Mouse (Mus musculus) yolk sac, embryonic 10.5 days (tissue): ENCODE measurements at regions not wholly inside any gene's neighbourhood (a gene's known extent, or its start where the extent isn't known, plus 50 kb on each side); places are given as distances from the start of the nearest gene placed in this dataset.

Experiments used
- DNase-seq: peaks from one replicate; pipeline ENCODE4 v3.0.0-alpha.2; 2017; ENCODE audit warnings: low spot score

DNA sequence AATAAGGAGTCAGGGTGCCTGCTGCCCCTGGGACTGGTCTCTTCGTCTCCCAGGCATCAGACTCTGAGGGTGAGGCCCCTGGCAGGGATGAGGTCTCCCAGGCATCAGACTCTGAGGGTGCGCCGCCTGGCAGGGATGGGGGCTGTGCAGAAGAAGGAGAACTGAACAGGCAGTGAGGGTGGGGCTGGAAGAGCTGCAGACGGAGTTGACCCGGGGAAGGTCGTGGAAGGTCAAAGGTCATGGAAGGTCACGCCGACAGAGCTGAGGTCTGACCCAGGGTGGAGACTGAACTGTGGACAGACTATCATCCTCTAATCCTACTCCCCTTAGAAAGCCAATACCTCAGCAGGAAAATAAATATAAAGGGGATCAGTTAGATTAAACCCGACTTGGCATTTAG is 50.6 kb upstream of the Grik3 start:
- no peak for DNase-seq

GRCm38 (mm10) chr4:125437161-125437822 is 53.2 kb upstream of the Grik3 start:
- DNase-seq, result no peak

- DNase-seq, result no peak
These were observed 57.0 kb upstream of the Grik3 start for GRCm38 (mm10) chr4:125433511-125433910.

GRCm38 (mm10) chr4:125431648-125432047 is 58.9 kb upstream of the Grik3 start:
- DNase-seq, result no peak

- no peak for DNase-seq
These were observed 59.7 kb upstream of the Grik3 start for GRCm38 (mm10) chr4:125430845-125431244.

DNA sequence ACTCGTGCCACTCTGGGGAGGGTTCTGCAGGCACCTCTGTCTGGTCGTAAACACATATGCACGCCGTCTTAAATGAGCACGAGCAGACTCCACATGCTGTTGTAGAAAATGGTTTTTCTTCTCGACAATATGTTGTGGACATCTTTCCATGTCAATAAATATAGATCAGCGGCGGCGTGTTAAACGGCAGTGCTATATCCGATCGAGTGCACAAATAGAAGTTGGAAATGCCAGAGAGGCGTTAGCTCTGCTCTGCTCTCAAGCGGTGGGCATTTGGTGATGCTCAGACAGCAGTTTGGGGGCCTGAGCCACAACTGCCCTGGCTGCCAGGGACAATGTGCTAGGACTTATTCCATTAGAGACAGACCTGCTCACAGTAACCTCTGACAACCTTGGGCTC is 61.8 kb upstream of the Grik3 start:
- no peak for DNase-seq

DNA sequence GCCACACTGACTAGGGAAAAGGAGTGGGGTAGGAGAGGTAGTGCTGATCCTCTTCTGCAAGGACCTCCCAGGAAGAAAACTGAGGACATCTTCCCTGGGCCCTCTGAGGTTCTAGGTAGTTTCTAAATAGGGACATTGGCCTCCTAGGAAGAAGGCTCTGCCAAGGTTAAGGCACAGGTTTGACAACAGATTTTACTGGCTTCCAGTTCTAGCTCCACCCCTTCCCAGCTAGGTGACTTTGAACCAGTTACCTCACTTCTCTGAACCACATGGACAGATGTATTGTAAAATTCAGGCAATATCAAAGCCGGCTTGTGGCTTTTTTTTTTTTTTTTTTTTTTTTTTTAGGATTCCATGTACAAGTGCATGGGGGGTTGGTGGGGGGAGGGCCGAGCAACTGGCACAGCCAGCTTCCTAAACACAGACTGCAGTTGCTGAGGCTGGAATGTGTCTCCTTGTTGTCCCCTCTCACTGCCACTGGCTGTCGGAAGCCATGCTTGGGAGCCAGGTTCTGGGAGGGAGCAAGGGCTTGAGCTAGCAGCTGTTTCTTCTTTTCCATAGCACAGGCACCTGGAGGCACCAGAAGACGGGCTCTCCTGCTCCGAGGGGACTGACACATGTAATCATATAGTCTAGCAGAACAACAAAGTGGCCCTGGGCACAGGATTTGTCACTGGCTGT is 69.8 kb upstream of the Grik3 start:
- DNase-seq, result no peak

- DNase-seq, result no peak
These were observed 70.8 kb upstream of the Grik3 start for GRCm38 (mm10) chr4:125419491-125420255.

- DNase-seq, result no peak
These were observed 75.2 kb upstream of the Grik3 start for GRCm38 (mm10) chr4:125415308-125415707.

- DNase-seq, result peak; percentile 2
These were observed 76.4 kb upstream of the Grik3 start for GRCm38 (mm10) chr4:125413833-125414719.

DNA sequence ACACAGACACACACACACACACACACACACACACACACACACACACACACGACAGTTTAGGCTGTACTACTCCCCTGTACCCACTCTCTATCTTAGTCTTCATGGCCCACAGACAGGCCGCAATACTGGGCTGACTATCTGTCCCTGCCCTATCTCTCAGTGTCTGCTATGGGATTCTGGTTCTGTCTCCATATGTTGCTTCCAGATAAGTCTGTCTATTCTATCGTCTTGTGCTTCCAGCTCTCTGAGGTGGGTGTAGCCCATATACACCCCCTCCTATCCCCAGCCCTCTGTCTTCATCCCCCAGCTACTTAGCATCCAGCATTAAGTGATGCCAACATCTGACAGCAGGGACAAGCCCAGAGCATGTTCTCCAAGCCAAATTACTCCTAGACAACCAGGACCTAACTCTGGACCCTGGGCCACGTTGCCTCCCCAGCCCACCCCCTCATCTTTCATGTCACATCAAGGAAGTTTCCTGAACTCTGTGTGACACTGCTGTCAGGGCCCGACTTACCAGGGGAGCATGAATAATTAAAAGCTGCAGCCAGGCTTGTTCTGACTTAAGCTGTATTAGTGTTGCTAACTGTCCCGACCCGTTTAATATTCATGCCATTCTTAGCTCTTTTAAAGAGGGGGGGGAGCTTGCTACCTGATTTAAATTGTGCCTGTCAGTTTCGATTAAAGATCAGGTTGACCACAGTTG is 79.6 kb upstream of the Grik3 start:
- peak; percentile 18 for DNase-seq

GRCm38 (mm10) chr4:125399376-125400112 is 91.0 kb upstream of the Grik3 start:
- DNase-seq, result no peak

GRCm38 (mm10) chr4:125397007-125397461 is 93.5 kb upstream of the Grik3 start:
- no peak for DNase-seq

DNA sequence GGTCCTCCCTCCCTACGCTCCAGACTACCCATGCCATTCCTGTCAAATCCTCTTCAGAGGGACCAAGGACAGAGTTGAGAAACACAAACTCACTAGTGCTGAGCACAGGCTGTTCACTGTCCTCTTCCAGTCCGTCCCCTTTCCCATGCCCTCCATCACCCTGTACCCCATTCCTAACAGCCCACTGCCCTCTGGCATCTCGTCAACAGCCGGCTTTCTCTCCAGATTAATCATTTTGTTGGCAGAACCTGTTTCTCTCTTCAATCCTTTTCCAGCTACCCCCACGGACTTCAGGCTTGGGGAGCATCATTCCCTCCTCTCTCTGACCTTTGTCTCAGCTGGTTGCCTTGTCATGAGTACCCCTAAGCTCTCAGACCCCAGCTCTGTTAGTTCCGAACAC is 99.2 kb upstream of the Grik3 start:
- no peak for DNase-seq

DNA sequence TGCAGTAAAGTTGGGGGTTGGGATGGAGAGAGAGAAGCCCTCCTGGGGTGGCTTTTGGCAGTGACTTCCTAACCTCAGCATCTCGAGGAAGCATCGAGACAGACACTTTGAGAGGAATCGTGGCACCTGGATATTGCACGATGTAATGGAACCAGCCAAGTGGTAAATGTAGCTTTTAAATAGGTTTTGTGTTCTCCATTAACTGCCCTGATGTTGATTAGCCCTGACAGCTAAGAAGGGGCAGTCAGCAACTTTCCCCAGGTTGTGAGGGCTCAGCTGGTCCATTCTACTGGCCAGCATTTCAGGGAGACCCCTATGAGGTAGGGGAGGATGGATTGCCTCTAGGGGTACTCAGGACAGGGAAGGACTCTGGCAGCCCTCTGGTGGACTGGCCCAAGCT is 104.7 kb upstream of the Grik3 start:
- no peak for DNase-seq

DNA sequence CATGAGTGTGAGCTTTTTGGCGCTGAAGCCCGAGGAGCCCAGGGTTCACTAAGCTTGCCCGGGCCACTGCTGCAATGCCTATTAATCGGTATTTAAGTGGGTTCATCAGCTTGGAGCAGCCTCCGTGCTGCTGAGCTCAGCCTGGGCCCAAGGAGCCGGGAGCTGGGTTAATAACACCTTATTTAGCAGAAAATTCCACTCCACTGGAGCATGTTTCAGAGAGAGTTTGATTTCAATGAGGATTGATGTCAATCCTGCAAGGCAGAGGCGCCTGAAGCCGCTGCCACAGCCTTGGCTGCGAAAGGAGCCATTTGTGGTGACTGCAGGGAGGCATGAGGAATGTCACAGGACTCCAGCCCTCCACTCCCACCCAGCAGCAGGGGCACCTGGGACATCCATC is 126.5 kb upstream of the Grik3 start:
- no peak for DNase-seq

DNA sequence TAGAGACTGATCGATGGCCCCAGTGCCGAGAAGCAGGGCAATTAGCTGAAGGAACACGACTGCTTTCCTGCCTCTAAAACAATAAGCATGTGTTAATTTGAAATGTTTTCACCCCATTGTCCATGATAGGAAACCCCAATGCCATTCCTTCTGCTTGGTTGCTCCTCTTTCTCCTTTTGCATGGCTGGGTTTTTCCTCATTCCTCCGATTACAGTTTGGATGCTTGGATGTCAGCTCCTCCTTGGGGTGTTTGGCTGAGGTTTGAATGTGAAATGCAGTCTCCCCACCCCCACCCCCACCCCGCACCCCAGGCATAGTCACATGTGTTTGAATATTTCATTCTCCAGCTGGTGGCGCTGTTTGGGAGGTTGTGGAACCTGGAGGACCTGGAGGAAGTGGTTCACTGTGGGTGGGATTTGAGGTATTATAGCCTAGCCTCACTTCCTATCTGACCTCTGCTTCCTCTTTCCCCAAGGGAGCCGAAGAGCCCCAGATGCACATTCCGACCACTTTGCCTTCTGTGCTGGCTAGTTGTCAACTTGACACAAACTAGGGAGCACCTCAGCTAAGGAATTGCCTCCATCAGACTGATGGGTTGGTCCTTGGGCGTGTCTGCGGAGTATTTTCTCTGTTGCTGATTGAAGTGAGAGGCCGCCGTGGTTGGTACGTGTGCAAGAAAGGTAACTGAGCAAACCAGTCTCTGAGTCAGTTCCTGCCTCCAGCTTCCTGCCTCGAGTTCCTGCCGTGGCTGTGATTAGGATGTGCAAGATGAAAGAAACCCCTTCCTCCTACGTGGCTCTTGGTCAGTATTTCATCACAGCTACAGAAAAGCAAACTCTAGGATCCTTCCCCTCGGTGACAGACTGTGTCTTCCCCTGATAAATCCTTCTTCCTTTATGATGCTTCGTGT is 128.6 kb upstream of the Grik3 start:
- DNase-seq, result no peak

- no peak for DNase-seq
These were observed 132.1 kb upstream of the Grik3 start for GRCm38 (mm10) chr4:125358356-125358755.

DNA sequence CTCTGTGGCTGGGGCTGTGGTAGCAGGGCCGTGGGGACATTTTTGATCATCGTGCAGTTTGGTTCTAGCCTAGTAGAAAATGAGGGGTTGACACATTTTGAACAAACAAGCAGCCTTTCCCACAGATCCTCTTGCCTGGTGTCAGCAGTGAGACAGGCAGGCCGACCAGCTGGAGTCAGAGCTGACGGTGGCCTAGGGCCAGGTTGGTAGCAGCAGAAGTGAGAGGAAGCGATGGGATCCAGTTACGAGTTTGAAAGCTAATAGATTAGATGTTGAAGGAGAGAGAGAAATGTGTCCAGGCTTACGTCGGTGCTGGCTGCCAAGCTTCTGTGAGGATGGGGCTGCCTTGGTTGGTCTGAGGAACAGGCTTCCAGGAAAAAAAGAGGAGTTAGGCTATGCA is 134.1 kb upstream of the Grik3 start:
- DNase-seq, result no peak

DNA sequence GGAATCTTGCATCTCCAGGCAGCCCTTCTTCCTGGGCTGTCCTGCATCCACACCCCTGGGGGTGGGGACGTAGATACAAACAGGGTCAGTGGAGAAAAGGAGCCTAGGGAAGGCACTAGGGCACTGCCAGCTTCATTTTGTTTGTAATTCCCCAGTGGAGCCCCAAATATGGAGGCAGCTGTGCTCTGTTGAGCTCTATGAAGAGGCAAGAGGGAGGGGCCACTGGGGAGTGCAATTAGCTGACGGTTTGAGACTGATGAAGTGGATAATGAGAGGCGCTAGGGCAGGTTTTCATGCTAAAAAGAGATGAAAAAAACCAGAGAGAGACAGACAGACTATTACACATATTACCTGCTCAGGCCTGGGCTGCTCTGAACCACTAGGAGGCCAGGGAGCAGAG is 135.8 kb upstream of the Grik3 start:
- no peak for DNase-seq
